Mouse (Mus musculus): ENCODE measurements around the gene Senp6.

- TF ChIP-seq CTCF (IDR thresholded peaks at IDR 0.05; ENCODE audit: low read depth), result no peak
- no peak for TF ChIP-seq EP300 (IDR thresholded peaks at IDR 0.05; ENCODE audit: low read depth)
These were observed 105.9 kb downstream of the Senp6 start for GRCm38 (mm10) chr9:80172396-80173222.

Data from liver, embryonic 14.5 days (tissue).